Mouse (Mus musculus) brain, adult 2 months (tissue): ENCODE results near the gene Atrn.
A peak's percentile ranks its signal among the peaks of the same experiment; 100 is the strongest.
"Not testable (repeated sequence)": the region's sequence is repeated elsewhere in the genome, so short reads cannot be mapped to it uniquely, and the experiment has no call there.

Experiments
- DNase-seq: peaks from one replicate; pipeline ENCODE4 v3.0.0; 2011; ENCODE audit warnings: low read depth, low spot score

Atrn gene

DNA sequence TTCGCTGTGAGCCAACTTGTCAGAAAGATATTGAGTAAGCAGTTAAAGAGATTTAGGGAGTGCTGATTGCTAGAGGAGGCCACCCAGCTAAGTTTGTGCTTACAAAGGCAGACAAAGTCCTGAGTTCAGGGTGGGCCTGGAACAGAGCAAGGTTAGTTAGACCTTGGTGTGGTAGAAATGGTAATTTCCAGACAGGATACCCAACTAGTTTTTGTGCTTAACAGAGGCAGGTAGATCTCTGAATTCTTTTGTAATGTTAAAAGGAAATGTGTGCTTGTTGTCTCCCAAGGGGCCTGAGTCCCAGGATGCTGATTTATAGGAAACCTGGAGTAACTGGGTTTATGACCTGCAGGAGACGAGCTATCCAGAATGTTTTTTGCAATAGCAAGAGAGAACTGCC lies 52.6 kb downstream of the Atrn start:
- DNase-seq: no peak

DNA sequence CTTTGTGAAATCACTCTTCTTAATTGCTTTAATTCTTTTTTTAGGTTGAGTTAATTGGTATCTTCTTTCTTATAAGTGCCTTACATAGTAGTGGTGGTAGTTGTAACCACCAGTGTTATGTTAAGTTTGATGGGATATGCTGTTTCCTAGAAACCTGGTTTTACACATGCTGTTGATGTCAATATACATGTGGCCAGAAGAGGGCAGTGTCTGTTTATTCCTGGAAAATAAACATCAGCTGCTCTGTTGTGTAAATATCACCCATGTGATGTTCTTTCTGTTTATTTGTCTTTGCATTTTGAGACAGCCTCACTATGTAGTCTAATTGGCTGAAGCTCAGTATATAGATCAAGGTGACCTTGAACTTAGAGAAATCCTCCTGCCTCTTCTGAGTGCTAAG lies 55.6 kb downstream of the Atrn start:
- DNase-seq: peak; percentile 55

DNA sequence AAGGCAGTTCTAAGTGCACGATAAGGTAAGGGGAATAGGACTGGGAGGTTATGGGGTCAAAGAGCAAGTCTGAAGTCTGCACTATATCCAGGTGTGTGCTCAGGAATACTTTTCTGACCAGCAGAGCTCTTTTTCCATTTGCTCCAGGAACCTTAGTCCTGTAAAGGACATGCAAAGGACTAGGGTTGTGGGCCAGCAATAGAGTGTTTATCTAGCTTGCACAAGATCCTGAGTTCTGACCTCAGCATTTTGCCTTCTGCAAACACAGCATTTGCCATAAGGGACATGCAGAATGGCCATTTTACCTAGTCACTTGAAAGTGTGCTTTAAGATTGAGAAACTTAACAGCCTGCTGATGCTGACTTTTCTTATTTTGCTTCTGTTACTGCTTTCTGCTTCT lies 58.7 kb downstream of the Atrn start:
- no peak for DNase-seq

DNA sequence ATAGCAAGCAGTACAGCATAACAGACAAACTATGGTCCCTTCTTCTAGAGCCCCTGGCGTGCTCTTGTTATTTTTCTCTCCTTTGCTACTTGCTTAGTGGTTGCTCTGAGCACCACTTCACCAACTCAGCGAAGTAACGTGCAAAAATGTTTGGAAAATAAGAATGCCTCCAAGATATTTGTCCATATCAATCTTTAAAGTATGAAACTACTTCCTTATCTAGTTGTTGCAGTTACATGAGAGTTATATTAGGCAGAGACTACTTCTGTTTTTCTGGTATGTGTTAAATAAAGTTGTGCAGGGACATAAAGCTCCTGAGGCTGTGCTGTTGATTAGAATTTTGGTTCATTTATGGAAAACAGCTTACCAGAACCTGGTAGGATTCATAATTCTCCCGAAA lies 64.7 kb downstream of the Atrn start:
- DNase-seq: no peak

DNA sequence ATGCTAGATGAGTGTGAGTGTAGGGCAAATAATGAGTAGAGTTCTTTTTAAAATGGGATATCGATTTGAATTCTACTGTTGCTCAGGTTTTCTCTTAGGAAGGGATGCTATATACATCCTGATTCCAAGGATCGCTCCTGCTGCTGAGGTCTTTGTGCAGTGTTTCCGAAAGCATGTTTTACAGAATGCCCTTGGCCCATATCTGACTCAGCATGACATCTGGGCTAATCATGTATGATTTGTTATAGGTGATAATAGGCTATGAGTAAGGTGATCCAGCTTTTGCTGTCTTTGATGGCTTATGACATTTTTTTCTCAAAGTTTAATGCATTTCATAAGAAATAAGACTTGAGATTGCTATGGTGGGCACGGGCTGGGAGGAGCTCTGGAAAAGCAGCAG lies 66.1 kb downstream of the Atrn start:
- DNase-seq: no peak

DNA sequence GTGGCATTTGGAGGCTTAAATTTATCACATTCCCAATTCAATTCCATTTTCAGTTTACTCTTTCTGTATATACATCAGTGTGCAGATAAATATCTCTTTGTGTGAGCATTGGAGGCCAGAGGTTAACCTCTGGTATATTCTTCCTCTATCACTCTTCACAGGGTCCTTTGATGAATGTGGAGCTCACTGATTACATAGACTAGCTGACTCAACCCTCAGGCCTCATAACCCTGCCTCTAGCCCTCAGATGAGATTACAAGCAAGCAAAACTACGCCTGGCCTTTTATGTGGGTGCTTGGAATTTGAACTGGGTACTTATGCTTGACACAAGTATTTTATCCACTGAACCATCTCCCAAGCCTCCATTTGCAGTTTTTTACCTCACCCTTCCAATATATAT lies 68.6 kb downstream of the Atrn start:
- DNase-seq: no peak

DNA sequence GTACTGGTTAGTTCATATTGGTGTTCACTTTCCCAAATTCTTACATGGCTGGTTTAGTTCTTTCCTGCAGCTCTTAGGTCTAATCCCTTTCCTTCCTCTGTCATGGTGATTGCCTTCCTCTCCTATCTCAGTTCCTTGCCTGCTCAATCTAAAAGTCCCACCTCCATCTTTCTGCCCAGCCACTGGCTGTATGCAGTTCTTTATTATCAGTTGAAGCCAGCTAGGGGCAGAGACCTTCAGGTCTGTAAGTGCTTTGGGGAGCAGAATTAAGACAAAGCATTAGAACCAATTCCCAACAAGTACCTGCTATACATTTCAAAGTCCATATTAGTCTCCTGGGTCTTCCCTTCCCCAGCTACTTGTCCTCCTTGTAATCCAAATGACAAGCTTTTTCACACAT lies 71.3 kb downstream of the Atrn start:
- DNase-seq: no peak

DNA sequence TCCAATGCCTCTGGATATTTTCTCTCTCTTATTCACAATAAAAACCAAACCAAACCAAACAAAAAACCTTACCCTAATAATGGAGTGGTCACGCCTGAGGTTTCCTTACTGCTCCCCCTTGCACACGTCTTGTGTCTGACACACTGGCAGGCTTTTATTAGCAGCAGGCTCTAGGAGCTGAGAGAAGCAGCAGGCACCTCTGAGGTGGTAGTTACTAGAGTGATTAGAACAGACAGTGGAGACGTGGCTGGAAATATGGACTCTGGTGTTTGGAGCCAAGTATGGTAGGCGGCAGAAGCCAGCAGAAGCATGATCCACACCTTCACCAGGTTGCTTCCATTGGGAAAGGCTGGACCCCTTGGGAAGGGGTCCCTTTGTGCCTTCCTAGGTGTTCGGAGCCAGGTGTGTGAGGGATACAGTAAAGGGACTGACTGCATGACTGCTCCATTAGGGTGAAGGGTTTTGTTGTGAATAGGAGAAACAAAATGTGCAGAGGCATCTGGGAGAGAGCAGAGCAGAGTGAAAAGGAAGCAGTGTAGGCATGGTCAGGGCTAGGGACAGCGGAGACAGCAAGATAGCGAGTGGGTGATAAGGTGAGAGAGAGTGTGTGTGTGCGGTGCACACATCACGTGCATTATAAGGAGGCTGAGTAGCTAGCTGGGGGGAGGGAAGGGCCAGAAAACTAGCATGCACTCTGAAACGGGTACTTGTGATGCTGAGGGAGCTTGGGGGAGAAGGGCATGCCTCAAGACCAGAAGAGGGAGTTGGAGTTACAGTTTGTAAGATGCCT lies 72.0 kb downstream of the Atrn start:
- no peak for DNase-seq

DNA sequence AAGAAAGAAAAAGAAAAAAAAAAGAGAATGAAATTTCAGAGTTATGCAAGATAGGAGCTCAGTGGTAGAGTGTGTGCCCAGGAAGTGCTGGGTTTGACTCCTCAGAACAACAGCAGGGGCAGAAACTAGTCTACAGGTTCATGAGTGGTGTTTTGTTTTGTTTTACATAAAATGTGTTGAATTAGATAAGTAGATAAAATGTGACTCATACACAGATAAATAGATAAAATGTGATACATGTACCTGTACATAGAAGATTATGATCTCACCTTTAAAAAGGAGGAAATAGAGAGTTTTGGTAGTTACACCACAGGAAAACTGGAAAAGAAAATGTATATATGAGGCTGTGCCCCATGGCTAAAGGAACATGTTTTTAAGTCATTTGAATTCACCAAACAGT lies 72.8 kb downstream of the Atrn start:
- DNase-seq: no peak

DNA sequence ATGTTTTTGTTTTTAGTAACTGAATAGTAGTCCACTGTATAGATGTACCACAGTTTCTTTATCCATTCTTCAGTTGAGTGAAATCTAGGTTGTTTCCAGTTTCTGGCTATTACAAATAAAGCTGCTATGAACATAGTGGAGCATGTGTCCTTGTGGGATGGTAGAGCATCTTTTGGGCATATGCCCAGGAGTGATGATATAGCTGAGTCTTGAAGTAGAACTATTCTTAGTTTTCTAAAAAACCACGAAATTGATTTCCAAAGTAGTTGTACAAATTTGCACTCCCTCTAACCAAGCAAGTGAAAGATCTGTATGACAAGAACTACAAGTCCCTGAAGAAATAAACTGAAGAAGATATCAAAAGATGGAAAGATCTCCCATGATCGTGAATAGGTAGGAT lies 86.5 kb downstream of the Atrn start:
- DNase-seq: peak; percentile 79

DNA sequence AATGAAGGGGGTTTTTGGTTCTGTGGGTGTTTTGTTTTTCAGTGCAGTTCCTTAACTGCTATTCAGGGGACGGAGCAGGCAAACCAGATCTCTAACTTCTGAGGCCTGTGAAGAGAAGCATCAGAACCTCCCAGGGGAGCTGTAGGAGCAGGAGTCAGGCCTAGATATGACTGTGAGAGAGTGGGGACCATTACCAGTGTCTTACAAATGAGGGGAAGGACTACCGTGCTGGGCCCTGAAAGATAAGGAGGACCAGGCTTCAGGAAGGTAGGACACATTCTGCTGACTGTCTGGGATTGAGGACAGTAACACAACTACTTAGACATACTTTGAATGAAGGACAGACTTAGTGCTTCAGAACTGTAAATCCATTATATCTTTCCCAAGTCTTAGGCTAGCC lies 102.8 kb downstream of the Atrn start:
- no peak for DNase-seq

DNA sequence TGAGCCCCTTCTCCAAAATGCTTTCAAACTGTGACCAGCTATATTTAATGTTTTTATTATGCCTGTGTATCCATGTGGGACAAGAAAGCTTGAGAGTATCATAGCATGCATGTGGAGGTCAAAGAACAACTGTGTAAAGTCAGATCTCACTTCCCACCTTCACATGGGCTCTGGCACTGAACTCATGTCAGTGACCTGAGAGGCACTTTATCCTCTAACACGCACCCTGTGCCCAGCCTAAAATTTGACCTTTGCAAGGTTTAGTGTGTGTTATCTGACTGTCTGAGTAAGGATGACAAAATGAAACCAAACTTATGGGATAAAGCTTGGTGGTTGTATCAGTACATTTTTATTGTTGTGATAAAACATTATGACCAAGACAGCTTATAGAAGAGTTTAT lies 104.3 kb downstream of the Atrn start:
- no peak for DNase-seq

DNA sequence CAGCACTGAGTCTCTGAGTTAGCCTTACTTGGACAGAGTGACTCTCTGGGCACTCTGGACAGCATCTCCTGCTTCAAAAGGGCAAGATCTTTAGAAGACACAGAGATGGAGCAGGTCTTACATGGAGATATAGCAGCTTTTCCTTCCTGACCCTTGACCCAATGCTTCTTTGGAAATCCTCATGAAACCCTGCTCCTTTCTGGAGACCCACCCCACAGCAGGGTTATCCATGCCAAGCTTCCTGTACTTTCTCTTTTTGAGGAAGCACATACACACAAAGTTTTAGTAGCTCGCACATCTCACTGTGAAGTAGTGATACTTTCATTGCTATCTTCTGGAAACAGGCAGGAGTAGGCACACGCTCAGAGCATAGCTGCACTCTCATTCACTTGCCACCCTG lies 118.9 kb downstream of the Atrn start:
- DNase-seq: no peak

DNA sequence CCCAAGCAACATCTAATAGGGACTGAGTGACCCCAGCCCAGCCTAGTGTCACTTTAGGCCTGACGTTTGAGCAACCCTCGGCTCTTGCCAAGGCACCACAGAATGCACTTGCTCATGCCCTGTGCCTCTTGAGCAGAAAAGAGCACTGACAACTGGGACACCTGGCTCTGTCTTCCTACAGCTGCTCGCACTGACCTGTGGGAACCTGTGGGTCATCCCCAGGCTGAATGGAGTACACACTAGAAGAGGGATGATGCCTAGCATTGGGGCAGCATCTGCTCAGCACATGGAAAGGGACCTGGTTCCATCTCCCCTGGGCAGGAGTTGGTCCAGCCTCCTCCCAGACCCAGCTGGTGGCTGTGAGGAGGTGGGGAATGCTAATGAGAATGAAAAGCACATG lies 120.6 kb downstream of the Atrn start:
- DNase-seq: no peak

DNA sequence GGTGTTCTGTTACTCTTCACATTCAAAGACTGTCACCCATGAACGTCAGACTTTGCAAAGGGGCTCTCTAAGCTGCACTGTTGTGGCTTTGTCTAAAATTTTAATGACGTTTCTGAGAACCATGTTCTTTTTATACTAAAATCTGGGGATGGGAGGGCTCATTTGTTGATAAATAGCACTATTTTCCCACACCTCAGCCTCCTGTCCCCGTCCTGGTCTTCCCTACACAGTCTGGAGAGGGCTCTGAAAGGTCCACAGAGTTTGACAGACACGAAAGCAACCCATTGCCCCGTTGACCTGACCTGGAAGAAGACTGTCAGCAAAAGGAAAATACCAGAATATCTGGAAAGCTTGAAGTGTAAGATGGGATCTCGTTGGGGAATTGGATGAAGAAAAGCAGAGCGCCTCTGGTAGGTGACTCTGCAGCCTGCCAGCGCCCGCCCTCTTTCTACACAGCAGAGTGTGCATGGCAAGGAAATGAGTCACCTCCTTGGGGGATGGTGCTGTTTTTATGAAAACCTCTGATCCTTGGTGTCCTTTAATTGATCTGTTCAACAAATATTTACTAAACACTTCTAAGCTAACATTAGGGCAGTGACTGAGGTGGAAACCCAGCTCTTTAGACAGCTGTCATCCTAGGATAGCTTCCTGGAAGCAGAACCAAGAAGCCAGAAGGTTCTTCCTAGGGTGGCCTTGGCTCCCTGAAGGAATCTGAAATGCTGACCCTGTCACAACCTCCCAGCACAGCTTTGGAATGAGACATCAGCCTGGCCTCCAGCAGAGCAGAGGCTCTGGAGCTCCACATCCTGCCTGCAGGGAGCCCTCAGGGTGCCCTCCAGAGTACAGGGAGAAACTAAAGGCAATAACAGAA lies 123.0 kb downstream of the Atrn start:
- peak; percentile 74 for DNase-seq

DNA sequence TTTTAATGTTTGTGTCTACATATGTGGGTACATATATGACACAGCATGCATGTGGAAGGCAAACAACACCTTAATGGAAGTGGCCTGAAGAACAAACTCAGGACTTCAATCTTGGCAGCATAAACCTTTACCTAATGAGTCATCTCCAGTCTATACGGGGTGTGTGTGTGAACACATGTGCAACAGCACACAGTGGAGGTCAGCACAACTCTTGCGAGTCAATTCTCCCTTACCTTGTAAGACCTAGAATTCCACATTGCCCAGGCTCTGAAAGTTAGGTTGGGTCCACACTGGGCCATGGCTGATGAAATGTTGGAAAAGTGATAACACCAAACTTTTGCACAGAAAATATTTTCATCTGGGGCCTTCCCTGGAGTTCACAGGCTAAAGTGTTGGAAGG lies 124.3 kb downstream of the Atrn start:
- no peak for DNase-seq

DNA sequence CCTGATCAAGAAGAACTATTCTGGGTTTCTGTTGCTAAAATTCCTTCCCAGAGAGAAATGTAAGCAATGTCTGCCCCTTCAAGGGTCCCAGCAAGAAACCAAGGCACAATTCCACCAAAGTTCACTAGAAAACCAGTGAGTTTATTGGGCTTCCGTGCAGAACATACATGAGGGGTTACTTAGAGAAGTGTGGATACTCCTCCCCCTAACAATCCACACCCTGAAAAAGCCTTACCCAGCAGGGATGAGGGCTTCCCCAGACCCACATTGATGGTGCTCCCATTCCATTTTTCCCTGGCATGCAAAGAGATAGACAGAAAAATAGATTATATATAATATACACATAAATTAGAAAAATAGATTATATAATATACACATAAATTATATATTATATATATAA lies 124.7 kb downstream of the Atrn start:
- DNase-seq: no peak

DNA sequence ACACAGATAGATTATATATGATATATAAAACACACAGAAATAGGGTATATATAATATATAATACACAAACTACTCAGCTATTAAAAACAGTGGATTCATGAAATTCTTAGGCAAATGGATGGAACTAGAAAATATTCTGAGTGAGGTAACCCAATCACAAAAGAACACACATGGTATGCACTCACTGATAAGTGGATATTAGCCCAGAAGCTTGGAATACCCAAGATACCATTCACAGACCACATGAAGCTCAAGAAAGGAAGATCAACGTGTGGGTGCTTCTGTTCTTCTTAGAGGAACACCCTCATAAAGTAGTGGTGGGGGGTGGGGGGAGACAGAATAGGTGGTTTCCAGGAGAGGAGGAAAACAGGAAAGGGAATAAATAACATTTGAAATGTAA lies 125.1 kb downstream of the Atrn start:
- not testable (repeated sequence) for DNase-seq

DNA sequence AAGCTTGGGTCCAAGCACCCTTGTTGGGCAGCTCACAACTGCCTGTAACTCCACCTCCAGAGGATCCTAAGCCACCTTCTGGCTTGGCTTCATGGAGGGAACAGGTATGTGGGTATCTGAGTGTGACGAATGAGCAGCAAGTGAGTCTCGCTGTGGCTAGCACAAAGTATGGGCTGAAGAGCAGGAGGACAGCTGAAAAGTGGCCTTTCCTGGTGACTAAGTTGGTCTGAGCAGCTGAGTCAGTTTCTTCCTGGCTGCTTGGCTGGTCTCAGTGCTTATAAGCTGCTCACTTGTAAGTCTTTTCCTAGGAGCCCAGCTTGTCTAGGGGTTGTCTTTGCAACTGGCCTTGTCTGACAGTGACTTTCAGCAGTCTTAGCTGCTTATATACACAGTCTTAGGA lies 130.0 kb downstream of the Atrn start:
- no peak for DNase-seq

DNA sequence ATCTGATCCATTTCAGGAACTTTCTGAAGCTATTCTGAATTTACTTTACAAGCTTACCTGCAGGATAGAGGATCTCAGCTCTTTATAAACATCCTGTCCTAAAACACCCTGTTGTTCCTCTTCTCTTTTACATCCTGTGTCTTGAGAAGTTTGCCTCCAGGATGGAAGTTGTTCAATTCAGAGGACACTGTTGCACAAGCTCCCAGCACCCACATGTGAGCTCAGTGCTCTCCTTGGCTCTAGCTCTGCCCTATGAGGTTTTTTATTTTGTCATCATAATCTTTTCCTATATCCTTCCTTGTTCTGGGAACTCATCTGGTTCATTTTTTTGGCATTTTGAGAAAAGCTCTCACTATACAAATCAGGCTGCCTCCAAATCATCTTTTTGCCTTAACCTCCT lies 130.5 kb downstream of the Atrn start:
- DNase-seq: no peak

DNA sequence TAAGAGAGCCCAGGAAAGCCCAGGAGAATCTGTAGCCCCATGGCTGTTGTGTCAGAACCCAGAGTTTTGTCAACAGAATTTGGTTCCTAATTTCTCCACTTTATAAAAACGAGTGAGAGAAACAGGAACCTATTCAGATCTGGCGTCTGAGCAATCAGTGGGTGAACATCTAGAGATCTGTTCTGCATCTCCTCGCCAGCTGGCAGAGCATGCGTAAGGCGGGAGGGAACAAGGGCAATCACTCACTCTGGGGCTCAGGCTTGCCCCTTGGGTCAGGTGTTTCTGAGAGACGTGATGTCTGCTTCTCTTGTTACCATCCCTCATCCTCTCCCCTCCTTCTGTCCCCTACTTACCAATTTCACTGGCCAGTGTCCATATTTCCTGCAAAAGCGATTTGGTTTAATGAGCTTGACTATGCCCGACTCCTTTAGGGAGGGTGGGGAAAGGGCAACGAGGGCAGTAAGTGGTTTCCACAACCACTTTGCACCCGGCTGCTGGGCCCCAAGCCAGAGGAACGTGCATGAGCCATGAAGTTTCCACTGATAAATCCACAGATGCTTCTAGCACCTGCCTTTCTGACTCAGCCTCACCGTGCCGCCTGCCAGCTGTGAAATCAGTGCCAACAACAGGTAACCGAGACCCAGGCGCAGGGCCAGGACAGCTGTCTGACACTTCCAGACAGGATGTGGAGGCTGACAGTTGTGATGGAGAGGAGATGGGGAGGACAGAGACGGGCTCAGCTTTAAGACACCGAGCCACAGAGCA lies 131.1 kb downstream of the Atrn start:
- peak; percentile 66 for DNase-seq

DNA sequence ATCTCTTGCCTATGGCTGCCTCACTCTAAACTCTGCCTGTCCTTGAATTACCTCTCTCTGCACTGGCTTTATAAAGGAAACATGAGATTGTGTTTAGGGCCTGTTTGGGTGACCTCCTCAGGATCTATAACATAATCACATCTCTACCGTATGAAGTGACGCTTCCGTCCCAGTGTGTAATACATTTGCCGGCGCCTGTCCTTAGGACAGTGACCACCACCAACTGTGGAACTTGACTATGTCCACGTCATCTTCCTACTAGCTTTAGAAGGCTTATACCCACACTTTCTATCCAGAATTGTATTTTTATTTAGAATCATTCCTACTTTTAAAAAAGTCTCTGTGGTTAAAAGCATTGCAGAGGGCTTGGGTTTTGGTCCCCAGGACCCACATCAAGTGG lies 131.9 kb downstream of the Atrn start:
- DNase-seq: no peak
